Mouse (Mus musculus) ZHBTc4 (cell line): ENCODE data around the gene Scn4b.

Experiments
- DNase-seq: peaks from one replicate; pipeline ENCODE4 v3.0.0-alpha.2; 2011; ENCODE audit warnings: low read depth, low spot score

Scn4b gene

DNA sequence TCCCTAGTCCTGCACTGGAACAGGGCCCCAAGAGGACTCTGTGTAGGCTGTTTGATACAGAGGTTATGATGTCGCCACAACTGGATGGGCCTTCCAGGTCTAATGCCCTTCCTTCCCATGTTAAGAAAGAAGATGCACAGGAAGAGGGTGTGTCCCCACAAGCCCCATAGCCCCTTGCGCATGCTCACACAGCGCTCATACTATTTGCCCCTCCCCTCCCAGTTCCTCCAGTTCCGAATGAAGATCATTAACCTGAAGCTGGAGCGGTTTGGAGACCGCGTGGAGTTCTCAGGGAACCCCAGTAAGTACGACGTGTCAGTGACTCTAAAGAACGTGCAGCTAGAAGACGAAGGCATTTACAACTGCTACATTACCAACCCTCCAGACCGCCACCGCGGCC lies 13.0 kb upstream of the Scn4b start:
- peak; percentile 90 for DNase-seq

DNA sequence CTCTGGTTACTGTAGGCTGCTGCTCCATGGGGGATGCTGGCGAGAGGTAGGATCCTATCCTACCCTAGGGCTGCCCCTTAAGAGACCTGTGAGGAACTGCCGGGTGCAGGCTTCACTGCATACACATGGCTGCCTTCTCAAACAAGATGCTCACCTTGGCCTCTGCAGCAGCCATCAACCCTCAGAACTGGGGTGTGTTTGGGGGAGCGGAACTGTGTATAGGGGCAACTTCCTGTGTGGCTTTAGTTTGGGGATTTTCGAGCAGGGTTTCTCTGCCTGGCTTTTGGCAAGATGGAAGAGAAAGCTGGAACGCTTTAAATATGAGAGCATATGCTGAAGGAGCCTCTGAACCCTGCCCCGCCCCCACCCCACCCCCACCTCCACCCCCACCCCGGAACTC lies 11.3 kb upstream of the Scn4b start:
- no peak for DNase-seq

DNA sequence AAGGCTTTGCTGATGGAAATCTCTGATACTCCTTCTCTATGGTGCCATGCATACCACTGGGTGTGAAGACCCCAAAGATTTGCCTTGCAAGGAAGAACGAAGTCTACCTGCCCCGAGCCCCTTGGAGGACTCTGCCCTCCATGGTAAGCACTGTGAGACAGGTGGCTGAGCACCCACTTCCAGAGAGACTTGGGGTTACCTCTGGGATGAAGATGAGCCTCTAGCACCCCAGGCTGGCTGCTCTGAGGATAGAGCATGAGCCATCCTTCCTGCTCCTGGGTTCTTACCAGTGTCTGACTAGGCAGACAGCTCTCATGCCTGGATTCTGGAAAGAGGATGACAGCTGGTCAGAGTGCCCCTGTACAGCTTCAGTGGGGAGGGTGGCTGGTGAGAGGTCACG lies 8.1 kb upstream of the Scn4b start:
- DNase-seq: no peak

DNA sequence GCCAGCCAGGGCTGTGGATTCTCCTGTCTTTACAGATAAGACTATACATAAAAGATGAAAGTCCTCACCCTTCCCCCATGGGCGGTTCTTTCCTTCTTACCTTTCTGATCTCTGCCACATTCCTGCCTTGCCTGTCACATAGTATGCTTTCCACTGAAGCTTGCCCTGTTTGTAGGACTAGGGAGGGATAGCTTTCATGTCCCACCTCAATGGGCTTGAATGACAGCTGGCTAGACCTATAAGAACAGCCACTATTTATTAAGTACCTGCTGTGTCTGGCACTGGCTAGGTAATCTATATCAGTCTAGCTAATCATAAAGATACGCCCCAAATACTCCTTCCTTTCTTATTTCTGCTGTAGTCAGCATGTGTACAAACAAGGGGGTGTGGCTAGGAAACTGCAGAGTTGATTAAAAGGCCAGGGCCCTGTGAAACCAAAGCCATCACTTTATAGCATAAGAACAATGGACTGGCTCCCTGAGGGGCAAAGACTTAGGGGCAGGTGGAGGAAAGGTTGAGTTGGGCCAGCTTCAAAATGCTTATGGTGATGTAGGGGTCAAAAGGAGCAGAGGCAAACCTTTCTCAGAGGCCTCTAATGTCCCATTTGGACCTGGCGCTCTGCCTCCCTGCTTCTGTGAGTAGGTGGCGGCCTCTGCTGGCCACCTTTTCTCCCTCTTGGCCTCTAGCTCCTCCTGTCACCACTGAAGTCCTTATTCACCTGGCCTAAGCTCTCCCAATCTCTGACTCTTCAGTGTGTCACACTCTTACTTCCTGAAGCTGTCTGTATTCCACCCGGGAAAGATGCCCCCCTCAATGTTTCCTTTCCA lies 4.5 kb upstream of the Scn4b start:
- peak; percentile 71 for DNase-seq

DNA sequence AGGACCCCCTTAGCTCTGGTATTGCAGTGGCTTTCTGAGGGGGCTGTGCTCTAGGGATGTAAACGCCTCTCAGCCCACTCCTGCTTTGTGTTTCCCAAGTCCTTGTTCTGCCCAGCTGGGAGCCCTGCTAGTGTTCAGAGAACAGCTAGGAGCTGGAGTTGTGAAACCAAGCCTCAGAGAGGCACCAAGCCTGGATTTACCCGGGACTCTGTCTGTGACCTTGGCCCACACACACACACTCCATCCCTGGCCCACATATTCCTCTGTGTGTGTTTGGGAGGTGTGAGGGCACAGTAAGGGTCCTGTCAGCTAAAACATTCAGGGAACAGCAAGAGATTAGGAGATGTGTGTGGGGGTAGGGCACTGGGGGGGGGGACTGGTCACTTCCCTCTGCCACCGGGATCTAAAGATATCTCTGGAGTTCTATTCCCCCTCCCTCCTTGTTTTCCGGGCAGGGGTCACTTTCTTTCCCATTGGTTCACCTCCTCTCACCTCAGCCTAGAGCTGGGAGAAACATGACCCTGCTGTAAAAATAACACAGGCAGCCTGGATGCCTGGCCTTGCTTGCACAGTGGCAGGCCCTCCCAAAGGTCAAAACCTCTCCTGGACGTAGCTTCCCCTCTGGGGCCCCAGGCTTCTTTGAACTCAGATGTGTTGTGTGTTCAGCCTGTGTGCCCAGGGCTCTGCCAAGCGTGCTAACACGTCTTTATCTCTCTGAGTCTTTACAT lies 1.6 kb upstream of the Scn4b start:
- DNase-seq: no peak

DNA sequence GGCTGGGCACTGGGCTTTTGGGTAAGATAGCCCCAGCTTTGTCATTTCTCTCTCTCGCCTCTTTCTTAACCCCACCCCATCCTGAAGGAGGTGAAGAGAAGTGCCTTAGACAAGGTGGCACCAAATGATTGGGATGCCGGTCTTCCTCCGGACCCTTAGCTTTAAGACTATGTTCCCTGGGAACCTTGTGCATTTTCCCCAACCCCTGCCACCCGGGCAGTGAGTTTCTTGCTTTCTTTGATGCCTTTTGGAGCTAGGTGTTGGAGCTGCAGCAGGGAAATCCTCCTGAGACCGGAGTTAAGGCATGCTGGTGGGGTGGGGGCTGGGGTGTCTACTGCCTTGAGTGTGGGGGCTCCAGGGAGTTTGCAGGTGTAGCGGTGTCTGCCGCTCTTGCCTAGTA lies 887 bp downstream of the Scn4b start:
- no peak for DNase-seq

DNA sequence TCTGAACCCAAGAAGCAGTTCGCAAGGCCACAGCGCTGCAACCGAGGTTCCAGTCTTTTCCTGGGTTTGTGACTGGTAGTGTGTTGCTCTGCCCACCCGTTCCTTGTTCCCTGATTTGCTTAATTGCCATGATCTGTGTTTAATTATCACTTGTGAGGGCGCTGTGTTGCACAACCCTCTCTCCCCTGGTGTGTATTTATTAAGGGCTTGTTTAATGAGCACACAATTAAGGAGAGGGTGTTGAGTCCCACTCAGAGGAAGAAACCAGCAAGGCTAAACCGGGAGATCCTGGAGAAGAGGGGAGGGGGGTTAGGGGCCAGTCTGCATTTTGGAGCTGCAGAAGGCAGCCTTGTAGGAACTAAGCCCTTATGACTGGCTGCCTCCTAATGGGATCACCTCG lies 2.8 kb downstream of the Scn4b start:
- DNase-seq: no peak

DNA sequence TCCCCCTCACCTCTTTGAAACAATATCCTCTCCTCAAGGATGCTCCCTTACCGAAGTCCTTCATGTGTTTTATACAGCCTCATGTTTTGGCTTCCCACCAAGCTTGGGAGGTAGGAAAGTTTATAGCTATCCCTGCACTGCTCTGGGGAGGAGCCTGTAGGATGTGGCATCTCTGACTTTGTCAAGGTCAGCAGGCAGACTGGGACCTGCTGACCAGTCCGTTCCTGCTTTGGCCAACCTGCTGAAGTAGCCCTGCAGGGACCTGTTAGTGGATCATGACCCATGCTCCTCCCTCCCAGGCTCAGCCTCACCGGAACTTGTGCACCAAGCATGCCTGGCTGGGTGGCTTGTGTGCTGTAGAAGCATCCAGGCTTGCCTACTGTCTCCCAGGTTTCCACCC lies 4.5 kb downstream of the Scn4b start:
- no peak for DNase-seq

DNA sequence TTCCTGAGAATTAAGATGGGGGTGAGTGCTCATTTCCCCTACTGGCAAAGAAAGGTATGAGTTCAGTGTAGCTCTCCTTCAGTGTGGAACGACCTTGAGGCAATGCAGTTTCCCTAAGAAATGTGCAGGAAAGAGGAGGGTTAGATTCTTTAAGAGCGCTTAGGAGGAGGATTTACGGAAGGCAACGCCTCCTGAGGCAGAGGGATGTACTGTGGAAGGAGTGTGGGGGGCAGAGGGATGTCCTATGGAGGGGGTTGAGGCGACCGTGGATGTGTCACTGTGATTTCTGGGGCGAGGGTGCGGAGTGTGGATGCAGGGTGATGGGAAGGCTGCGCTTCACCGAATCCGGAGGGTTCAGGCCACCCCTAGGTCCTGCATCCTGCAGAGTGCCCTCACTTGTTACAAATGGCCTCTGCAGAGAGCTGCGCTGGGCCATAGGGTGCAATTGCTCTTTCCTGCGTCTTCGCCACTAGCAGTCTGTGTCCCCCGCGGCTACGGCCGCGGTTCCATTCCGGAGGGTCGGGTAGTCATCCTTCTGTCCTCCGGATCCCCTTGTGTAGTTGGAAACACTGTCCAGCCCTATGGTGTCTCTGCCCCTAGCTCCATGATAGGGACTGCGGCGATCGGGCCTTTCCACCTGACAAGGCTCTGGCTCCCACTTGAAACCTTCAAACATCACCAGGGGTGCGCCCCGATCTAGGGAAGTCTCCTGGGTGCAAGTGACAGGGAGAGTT lies 7.5 kb downstream of the Scn4b start:
- peak; percentile 85 for DNase-seq

DNA sequence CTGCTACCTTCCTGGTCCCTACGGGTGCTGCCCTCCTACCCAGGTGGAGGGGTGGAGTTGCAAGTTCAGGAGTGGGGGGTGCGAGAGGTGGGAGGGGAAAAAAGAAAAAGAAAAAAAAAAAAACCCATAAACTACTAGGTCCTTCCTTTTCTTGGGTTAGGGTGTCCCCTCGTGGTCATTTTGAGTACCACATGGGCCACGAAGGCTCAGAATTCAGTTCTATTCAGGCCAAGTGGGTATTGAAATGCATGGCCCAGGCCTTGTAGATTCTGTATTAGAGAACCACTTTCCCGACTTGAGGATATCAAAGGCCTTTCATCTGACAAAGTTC lies 8.0 kb downstream of the Scn4b start:
- peak; percentile 71 for DNase-seq

DNA sequence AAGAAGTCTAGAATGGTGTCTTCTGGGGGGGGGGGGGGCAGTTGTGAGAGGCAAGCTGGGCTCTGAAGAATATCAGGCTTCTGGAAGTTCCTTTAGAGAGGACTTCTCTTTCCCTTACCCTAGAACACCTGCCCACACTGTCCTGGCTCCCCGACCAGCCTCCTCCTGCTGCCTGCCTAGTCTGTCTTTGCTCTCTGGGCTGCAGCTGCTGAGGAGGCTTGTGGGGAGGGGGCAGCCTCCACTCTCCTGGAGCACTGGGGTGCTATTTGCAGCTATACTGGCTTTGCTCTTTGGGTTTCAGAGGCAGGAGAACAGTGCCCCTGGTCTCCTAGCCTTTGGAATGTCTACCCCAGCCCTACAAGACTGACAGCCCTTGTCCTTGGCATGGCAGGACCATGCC lies 12.7 kb downstream of the Scn4b start:
- DNase-seq: no peak

DNA sequence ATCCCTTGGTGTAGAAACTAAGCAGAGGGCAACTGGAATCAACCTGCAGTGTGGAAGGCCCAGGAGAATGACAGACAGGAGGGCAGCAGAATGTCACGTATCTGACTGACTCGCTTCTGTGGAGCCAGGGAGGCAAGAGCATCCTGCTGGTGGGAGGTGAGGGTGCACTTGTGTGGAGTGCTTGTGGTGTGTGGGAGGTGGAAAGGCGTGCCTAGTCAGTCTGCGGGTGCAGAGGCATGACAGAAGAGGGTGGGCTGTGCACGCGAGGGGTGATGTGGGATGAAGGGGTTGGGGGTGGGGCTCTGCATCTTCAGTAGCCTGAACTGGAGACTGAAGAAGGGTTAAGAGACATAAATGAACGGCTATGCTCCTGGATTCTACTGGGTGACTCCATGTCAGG lies 15.2 kb downstream of the Scn4b start:
- no peak for DNase-seq

DNA sequence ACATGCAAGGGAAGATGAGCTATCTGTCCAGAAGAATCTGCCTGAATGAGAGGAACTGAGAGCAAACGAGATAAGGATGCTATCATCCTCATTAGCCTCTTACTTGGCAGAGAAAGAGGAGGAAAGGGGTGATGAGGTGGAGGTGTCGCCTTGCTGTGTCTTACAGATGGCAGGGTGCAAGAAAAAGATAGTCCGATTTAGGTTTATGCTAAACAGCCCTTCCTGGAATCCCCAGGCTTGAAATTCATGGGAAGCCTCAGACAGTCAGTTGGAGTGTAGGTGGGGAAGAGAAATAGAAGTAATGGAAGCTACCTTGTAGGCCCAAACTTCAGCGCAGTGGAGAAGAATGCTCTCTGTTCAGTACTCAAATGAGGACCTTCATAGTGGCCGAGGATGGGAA lies 29.7 kb downstream of the Scn4b start:
- no peak for DNase-seq

DNA sequence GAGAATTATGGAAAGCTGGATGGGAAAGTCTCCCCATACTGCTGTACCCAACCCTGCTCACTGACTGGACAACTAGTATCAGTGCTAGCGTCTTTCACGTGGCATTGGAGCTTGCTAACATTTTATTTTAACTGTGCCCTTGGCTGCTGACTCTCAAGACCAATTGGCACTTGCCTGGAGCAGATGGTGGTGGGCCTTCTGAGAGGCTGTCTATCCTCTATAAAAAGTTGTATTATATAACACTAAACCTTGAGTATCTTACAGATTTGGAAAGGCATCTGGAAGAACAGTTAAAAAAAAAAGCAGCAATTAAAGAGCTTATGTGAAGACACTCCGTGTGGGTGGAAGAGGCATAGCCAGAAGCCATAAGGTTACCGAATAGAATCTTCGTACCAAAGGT lies 32.0 kb downstream of the Scn4b start:
- no peak for DNase-seq

DNA sequence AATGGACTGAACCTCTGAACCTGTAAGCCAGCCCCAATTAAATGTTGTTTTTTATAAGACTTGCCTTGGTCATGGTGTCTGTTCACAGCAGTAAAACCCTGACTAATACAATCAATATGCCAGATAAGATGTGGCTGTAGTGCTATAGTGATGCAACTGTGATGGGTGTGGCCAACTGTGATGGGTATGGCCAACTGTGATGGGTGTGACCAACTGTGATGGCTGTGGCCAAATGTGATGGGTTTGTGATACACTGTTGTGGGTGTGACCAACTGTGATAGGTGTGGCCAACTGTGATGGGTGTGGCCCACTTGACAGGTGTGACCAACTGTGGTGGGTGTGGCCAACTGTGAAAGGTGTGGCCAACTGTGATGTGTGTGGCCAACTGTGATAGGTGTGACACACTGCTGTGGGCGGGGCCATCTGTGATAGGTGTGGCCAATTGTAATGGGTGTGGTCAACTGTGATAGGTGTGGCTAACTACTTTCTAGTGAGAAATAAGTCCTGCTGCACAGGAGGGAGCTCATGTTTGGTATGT lies 32.9 kb downstream of the Scn4b start:
- DNase-seq: peak; percentile 31

DNA sequence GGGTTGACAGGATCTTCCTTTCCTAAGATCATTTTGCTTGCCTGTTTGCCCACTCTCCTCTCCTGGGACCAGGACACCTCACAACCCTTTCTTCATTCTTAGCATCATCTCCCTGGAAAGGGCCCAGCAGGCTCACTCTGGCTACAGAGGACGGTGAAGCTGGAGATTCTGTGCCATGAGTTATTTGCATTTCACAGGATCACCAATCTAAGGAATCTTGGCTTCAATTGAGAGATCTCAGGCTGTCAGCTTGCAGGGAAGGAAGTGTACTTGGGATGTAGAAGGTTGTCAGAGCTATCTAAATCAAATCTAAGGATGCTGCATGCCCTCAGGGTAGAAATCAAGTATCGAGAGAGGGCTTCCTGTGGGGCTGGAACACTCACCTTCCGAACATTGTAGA lies 35.3 kb downstream of the Scn4b start:
- no peak for DNase-seq

DNA sequence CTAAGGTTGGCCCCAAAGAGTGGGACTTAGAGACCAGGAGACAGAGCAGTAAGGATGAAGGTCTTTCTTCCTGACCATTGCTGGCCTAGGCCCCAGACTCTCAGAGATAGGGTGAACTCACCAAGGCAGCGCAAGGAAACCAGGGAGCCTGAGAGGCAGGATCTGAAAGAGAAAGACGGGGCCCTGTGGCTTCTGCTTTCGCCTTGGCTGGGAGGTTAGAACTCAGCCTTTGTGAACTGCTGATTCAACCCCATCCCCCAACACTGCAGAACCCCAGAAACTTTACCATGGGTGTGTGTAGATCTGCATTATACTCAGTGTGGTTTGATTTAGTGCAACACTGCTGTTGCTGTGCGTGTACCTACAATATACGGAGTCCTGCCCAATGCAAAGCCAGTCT lies 41.1 kb downstream of the Scn4b start:
- no peak for DNase-seq

DNA sequence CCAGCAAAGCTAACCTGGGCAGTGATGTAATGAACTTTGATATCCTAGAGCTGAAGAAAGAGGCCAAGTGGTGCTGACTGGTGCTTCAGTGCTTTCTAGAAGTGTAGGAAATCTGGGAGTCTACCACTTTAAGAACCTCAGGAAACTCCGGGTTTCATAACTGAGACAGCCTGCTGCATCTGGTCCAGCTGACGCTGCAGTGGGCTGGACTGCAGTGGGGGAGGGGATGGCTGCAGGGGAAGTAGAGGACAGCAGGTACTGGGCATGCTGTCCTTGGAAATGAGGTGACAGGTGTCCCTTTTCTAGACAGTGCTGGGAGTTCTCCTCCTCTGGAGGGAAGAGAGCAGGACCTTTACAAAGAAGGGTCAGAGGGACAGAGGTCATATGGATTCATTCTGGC lies 43.6 kb downstream of the Scn4b start, which contains the start of gene BC049352:
BC049352 (plus strand) TSS at position 238 of the 400 bp plus-strand sequence.
- DNase-seq: no peak

DNA sequence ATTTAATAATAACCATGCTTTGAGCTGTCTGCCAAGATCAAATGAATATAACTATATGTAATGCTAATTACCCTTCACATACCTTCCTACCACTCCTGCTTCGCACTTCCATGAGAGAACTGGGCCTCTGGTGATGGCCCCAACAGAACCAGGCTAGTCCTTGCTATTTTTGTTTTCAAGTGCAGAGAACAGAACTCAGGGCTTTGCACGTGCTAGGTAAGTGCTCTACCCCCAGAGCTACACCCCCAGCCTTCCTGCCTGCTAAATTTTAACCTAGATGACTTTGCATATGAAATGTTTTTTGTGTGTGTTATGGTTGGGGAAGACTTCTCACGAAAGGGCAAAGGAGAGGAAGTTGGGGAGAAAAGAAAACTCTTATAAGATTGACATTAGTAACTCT lies 44.3 kb downstream of the Scn4b start:
- no peak for DNase-seq

DNA sequence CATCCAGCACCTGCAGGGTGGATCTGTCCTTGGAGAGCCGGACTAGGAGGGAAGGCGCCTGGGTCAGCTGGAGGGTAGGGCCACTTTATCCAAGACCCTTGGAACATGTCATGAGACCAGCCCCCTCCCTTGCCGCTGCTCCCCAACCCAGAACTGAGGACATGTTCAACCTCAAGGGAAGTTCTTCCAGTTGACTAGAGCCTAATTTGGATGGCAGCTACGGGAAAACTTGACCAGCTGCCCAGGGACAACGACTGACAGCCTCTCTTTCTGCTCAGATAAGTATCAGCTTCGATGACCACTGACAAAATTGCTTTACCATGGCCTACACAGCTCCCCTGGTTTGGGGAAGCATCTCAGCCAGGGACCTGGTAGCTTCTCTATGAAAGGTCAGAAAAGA lies 45.1 kb downstream of the Scn4b start:
- no peak for DNase-seq

DNA sequence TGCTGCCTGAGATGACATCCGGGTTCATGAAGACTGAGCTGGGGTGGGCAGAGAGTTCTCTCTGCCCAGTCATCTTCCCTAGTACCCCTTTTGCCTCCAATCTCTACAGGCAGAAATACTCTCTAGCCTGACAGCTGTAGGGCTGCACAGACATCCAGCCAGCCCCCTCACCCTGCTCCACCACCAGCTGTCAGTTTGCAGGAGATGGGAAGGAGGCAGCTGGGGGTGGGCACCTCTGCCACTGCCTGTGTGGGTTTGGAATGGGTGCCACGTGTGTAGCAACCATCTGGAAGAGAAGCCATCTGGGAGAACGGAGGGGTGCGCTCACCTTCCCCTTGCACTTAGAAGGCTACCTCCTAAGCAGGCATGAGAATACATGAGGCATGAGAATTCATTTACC lies 47.1 kb downstream of the Scn4b start:
- no peak for DNase-seq
